Mouse (Mus musculus): ENCODE results near the gene Lpxn. TPM values are rescaled to one million over a fixed set of nuclear protein-coding genes. Genes with fewer than 3 reads are reported as not detected.

The Lpxn gene
- polyA plus RNA-seq, 1 experiment from 2014 or later: 0.74 TPM

Other genes starting within 250 kb of the Lpxn start
- not detected in 2 replicates for gene Gm4952, start 196.2 kb upstream of the Lpxn start, polyA plus RNA-seq (2015; fragmentation: Nextera tagmentation; extraction: Ambion mirVana)
- not detected in 2 replicates for gene Glyat, start 162.9 kb upstream of the Lpxn start, polyA plus RNA-seq (2015; fragmentation: Nextera tagmentation; extraction: Ambion mirVana)
- gene Olfr1442, start 125.8 kb upstream of the Lpxn start, polyA plus RNA-seq (2015; fragmentation: Nextera tagmentation; extraction: Ambion mirVana): not detected in 2 replicates
- not detected in 2 replicates for gene Olfr1443, start 118.1 kb upstream of the Lpxn start, polyA plus RNA-seq (2015; fragmentation: Nextera tagmentation; extraction: Ambion mirVana)
- gene Keg1, start 100.4 kb upstream of the Lpxn start, polyA plus RNA-seq (2015; fragmentation: Nextera tagmentation; extraction: Ambion mirVana): not detected in 2 replicates
- 1.9 and 2.3 TPM in 2 replicates for gene Cntf, start 30.6 kb upstream of the Lpxn start, polyA plus RNA-seq (2015; fragmentation: Nextera tagmentation; extraction: Ambion mirVana)
- 16.3 and 16.8 TPM in 2 replicates for gene Zfp91, start 67 bp upstream of the Lpxn start, polyA plus RNA-seq (2015; fragmentation: Nextera tagmentation; extraction: Ambion mirVana)
- gene Gm5244, start 50.5 kb downstream of the Lpxn start, polyA plus RNA-seq (2015; fragmentation: Nextera tagmentation; extraction: Ambion mirVana): not detected in 2 replicates
- not detected in 2 replicates for gene Olfr1444, start 61.1 kb downstream of the Lpxn start, polyA plus RNA-seq (2015; fragmentation: Nextera tagmentation; extraction: Ambion mirVana)
- gene Olfr1445, start 87.7 kb downstream of the Lpxn start, polyA plus RNA-seq (2015; fragmentation: Nextera tagmentation; extraction: Ambion mirVana): not detected in 2 replicates
- not detected in 2 replicates for gene Olfr1446, start 97.3 kb downstream of the Lpxn start, polyA plus RNA-seq (2015; fragmentation: Nextera tagmentation; extraction: Ambion mirVana)
- not detected in 2 replicates for gene Olfr1447, start 107.5 kb downstream of the Lpxn start, polyA plus RNA-seq (2015; fragmentation: Nextera tagmentation; extraction: Ambion mirVana)
- gene Olfr1448, start 128.2 kb downstream of the Lpxn start, polyA plus RNA-seq (2015; fragmentation: Nextera tagmentation; extraction: Ambion mirVana): not detected in 2 replicates
- not detected in 2 replicates for gene Olfr1449, start 134.6 kb downstream of the Lpxn start, polyA plus RNA-seq (2015; fragmentation: Nextera tagmentation; extraction: Ambion mirVana)
- not detected in 2 replicates for gene Olfr1450, start 154.1 kb downstream of the Lpxn start, polyA plus RNA-seq (2015; fragmentation: Nextera tagmentation; extraction: Ambion mirVana)
- not detected in 2 replicates for gene Olfr1451, start 198.8 kb downstream of the Lpxn start, polyA plus RNA-seq (2015; fragmentation: Nextera tagmentation; extraction: Ambion mirVana)
- gene Olfr1453, start 232.1 kb downstream of the Lpxn start, polyA plus RNA-seq (2015; fragmentation: Nextera tagmentation; extraction: Ambion mirVana): not detected in 2 replicates

Data from forebrain, embryonic 13.5 days (tissue).